Mouse (Mus musculus): Measurements from ENCODE around the gene Cyb561d1. TPM values are rescaled to one million over a fixed set of nuclear protein-coding genes. Genes with fewer than 3 reads are reported as not detected.
A peak's percentile ranks its signal among the peaks of the same experiment; 100 is the strongest.

Cyb561d1 gene
- polyA plus RNA-seq, 1 experiment from 2014 or later = 2.9 TPM

DNA sequence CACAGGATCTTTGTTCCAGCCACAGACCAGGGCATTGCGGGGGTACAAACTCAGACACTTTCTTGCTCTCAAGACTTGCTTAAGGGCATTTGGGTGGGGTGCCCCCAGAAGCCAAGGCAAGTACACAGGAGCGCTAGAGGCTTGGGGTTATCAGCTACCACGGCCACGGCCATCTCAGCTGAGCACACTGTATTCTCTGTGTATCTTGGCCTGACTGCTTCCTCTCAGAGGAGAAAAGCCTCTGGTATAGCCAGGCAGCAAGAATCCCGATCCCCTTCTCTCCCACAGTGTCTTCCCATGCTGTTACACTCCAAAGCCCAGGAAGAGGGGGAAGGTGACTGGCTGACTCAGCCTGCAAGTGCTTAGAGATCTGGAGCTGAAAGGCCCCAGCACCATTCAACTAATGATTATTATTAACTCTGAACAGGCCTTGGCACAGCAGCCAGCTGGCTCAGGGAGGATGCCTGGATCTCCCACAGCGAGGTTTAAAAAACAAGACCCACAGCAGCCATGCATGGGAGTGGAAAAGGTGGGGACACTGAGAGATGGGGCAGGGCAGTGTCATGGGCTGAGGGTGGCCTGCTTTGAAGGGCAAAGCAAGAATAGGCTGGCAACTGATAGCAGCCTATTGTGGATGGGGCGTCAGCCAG, 4.9 kb downstream of the Cyb561d1 start:
- peak overlapping the region; percentile 26; the same call in 1 of the 2 replicates for H3K9ac ChIP-seq (ENCODE audit: low read length)
- peaks cover 18% of the 10 kb centered on the region for H3K4me1 ChIP-seq (ENCODE audit: control insufficient read depth, insufficient read depth, low read length)
- H3K27me3 ChIP-seq (replicated peaks; ENCODE audit: control insufficient read depth, insufficient read depth, low read length) = no peaks in the 10 kb centered on the region
- 56% methylated on average over 7 of the region's 7 CpGs for WGBS
- ATAC-seq = peak; percentile 24
- H3K36me3 ChIP-seq (ENCODE audit: control insufficient read depth, insufficient read depth, low read length) = peaks cover 21% of the 10 kb centered on the region
- H3K4me3 ChIP-seq (ENCODE audit: low read depth, low read length) = no peak overlapping the region
- no peaks in the 10 kb centered on the region for H3K9me3 ChIP-seq (replicated peaks; ENCODE audit: control insufficient read depth, low read length)
- DNase-seq (ENCODE audit: low spot score) = peak; percentile 73
- H3K4me2 ChIP-seq (ENCODE audit: low read length) = no peak overlapping the region
- peak overlapping the region; percentile 75 for H3K27ac ChIP-seq (ENCODE audit: low read depth, low read length)

- no peak overlapping the region for H3K4me3 ChIP-seq (ENCODE audit: low read depth, low read length)
- no peak overlapping the region for H3K4me2 ChIP-seq (ENCODE audit: low read length)
- DNase-seq (ENCODE audit: low spot score) = no peak
- peaks cover 23% of the 10 kb centered on the region for H3K36me3 ChIP-seq (ENCODE audit: control insufficient read depth, insufficient read depth, low read length)
- no peak for ATAC-seq
- WGBS = 92% methylated on average over 4 of the region's 4 CpGs
- no peaks in the 10 kb centered on the region for H3K9me3 ChIP-seq (replicated peaks; ENCODE audit: control insufficient read depth, low read length)
- H3K9ac ChIP-seq (ENCODE audit: low read length) = no peak overlapping the region
- H3K27ac ChIP-seq (ENCODE audit: low read depth, low read length) = peak overlapping the region; percentile 75; the same call in 1 of the 2 replicates
- H3K4me1 ChIP-seq (ENCODE audit: control insufficient read depth, insufficient read depth, low read length) = peaks cover 17% of the 10 kb centered on the region
- H3K27me3 ChIP-seq (replicated peaks; ENCODE audit: control insufficient read depth, insufficient read depth, low read length) = no peaks in the 10 kb centered on the region
Measured at GRCm38 (mm10) chr3:108195287-108195686, 5.7 kb downstream of the Cyb561d1 start.

GRCm38 (mm10) chr3:108193686-108194085, 7.3 kb downstream of the Cyb561d1 start:
- H3K27ac ChIP-seq (ENCODE audit: low read depth, low read length) = no peak overlapping the region
- H3K36me3 ChIP-seq (ENCODE audit: control insufficient read depth, insufficient read depth, low read length) = peaks cover 17% of the 10 kb centered on the region; the same call in 1 of the 2 replicates
- H3K27me3 ChIP-seq (replicated peaks; ENCODE audit: control insufficient read depth, insufficient read depth, low read length) = no peaks in the 10 kb centered on the region
- H3K9me3 ChIP-seq (replicated peaks; ENCODE audit: control insufficient read depth, low read length) = no peaks in the 10 kb centered on the region
- peaks cover 17% of the 10 kb centered on the region for H3K4me1 ChIP-seq (ENCODE audit: control insufficient read depth, insufficient read depth, low read length)
- WGBS = 83% methylated on average over 4 of the region's 4 CpGs
- H3K4me2 ChIP-seq (ENCODE audit: low read length) = no peak overlapping the region
- no peak for DNase-seq (ENCODE audit: low spot score)
- H3K4me3 ChIP-seq (ENCODE audit: low read depth, low read length) = no peak overlapping the region
- ATAC-seq = no peak
- H3K9ac ChIP-seq (ENCODE audit: low read length) = no peak overlapping the region

DNA sequence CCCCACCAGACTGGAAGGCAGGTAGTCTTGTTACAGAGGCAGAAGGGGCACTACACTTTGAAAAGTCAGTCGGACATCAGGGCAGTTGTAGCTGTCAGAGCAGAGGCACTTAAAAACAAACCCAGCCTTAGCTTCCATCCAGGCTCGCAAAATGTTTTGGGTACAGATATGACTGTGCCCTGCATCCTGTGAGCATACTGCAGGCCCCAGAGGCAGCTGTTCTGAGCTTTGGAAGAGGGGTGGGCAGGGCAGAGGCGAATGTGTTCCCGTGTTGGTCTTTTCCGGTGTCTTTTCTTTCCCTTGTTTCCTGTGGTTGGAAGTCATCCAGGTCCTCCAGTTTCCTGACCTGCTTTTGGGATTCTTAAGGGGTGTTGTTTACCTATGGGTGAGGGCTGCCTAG, 11.1 kb downstream of the Cyb561d1 start:
- H3K27me3 ChIP-seq (replicated peaks; ENCODE audit: control insufficient read depth, insufficient read depth, low read length) = no peaks in the 10 kb centered on the region
- peaks cover 16% of the 10 kb centered on the region; the same call in 1 of the 2 replicates for H3K36me3 ChIP-seq (ENCODE audit: control insufficient read depth, insufficient read depth, low read length)
- H3K9me3 ChIP-seq (replicated peaks; ENCODE audit: control insufficient read depth, low read length) = no peaks in the 10 kb centered on the region
- DNase-seq (ENCODE audit: low spot score) (no peak), ATAC-seq (no peak)
- H3K4me2 ChIP-seq (ENCODE audit: low read length) = no peak overlapping the region
- H3K27ac ChIP-seq (ENCODE audit: low read depth, low read length) = no peak overlapping the region
- WGBS = 72% methylated on average over 5 of the region's 5 CpGs
- H3K4me1 ChIP-seq (ENCODE audit: control insufficient read depth, insufficient read depth, low read length) = 0 out of 2 replicates have a peak, but pooled peaks cover 7% of the 10 kb centered on the region
- H3K4me3 ChIP-seq (ENCODE audit: low read depth, low read length) = no peak overlapping the region
- H3K9ac ChIP-seq (ENCODE audit: low read length) = no peak overlapping the region

DNA sequence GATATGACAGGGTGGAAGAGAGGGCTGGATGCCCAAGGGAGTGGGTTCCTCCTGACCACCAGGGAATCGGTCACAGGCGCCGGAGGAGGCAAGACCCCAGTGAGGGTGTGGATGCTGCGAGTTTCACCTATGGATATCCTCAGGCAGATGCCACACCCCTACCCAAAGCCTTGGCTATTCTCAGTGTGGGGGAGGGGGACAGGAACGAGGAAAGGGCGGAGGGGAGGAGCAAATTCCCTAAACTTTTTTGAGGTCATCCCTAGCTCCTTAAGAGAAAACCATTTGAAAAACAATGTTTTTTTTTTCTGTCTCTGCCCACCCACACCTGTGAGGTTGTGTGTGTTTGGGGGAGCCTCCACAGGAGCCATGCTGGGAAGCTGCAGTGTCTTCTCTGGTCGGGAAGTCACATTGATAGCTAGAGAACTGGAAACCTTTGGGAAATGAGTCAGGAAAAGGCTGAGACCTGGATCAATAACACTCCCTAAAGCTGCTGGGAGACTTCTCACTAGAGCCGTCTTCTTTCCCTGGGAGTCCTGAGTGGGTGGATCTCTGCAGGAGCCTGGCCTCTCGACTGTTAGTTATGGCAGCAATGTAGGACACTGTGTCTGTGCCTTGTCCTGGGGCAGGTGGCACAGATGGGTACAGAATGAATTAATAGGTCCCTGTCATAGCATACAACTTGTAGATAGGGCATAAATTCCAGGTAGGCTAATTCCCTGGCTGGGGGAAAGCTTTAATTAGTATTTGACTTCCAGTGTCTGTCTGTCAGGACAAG, 12.1 kb downstream of the Cyb561d1 start:
- Histone ChIP-seq H3K9ac (ENCODE audit: low read length) (no peak overlapping the region), H3K4me3 (ENCODE audit: low read depth, low read length) (no peak overlapping the region), H3K36me3 (ENCODE audit: control insufficient read depth, insufficient read depth, low read length) (peaks cover 16% of the 10 kb centered on the region; the same call in 1 of the 2 replicates), H3K4me1 (ENCODE audit: control insufficient read depth, insufficient read depth, low read length) (0 out of 2 replicates have a peak, but pooled peaks cover 7% of the 10 kb centered on the region), H3K27me3 (replicated peaks; ENCODE audit: control insufficient read depth, insufficient read depth, low read length) (no peaks in the 10 kb centered on the region), H3K27ac (ENCODE audit: low read depth, low read length) (no peak overlapping the region), H3K9me3 (replicated peaks; ENCODE audit: control insufficient read depth, low read length) (no peaks in the 10 kb centered on the region), H3K4me2 (ENCODE audit: low read length) (no peak overlapping the region)
- ATAC-seq = no peak
- WGBS = 78% methylated on average over 9 of the region's 9 CpGs
- no peak for DNase-seq (ENCODE audit: low spot score)

DNA sequence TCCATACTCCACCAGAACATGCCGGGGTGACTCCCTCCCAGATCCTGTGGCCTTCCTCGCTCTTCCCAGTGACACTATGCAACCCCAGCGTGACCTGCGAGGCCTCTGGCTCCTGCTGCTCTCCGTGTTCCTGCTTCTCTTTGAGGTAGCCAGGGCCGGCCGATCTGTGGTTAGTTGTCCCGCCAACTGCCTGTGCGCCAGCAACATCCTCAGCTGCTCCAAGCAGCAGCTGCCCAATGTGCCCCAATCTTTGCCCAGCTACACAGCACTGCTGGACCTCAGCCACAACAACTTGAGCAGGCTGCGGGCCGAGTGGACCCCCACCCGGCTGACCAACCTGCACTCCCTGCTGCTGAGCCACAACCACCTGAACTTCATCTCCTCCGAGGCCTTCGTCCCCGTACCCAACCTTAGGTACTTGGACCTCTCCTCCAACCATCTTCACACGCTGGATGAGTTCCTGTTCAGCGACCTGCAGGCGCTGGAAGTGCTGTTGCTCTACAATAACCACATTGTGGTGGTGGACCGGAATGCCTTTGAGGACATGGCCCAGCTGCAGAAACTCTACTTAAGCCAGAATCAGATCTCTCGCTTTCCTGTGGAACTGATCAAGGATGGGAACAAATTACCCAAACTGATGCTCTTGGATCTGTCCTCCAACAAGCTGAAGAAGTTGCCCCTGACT, 13.8 kb downstream of the Cyb561d1 start:
- H3K9ac ChIP-seq (ENCODE audit: low read length) = peak overlapping the region; percentile 82
- peaks cover 13% of the 10 kb centered on the region; the same call in 1 of the 2 replicates for H3K36me3 ChIP-seq (ENCODE audit: control insufficient read depth, insufficient read depth, low read length)
- 63% methylated on average over 20 of the region's 20 CpGs for WGBS
- H3K4me1 ChIP-seq (ENCODE audit: control insufficient read depth, insufficient read depth, low read length) = 0 out of 2 replicates have a peak, but pooled peaks cover 7% of the 10 kb centered on the region
- H3K27ac ChIP-seq (ENCODE audit: low read depth, low read length) = no peak overlapping the region
- no peaks in the 10 kb centered on the region for H3K27me3 ChIP-seq (replicated peaks; ENCODE audit: control insufficient read depth, insufficient read depth, low read length)
- H3K9me3 ChIP-seq (replicated peaks; ENCODE audit: control insufficient read depth, low read length) = no peaks in the 10 kb centered on the region
- peak overlapping the region; percentile 83 for H3K4me2 ChIP-seq (ENCODE audit: low read length)
- DNase-seq (ENCODE audit: low spot score) (no peak), ATAC-seq (peak; percentile 8; the same call in 1 of the 2 replicates)
- H3K4me3 ChIP-seq (ENCODE audit: low read depth, low read length) = peak overlapping the region; percentile 72

DNA sequence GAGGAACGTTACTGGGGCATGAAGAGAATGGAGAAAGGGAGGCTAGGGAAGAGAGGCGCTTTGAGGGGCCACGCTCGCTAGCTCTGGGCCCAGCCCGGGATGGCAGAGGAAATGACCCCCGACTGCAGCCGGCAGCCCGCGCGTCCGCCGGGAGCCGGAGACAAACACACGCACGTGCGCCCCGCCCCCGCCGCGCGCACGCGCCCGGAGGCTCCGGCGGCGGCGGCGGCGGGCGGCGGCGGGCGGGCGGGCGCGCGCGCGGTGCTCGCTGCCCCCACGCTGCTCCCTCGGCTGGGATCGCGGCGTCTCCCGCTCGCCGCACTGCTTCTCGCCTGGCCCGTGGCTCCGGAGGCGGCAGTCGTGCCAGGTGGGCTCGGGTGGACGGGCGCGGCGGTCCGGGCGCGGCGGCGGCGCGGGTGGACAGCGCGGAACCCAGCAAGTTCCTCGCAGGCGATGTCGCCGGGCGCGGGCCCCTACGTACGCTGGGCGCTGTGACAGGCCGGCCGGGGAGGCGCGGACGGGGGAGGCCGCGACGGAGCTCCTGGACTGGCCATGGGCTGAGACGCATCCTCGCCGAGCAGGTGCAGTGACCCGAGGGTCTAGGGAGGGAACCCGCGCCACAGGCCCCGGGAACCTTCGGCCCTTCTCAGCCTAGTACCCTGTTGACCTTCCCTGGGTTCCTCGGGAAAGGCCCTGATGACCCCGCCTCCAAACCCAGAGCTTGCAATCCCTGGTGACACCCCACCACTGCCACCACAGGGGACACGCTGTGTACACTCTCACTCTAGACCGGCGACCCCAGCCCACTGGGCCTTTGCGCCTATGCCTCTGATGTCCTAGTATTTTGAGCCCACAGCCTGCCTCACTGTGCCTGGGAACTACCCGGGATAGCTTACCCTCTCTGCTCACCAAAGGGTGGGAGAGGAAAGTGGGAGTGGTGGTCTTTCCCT, 14.6 kb downstream of the Cyb561d1 start, which contains the start of gene Amigo1:
TSS of gene Amigo1 (plus strand) at position 238 of the 950 bp plus-strand sequence.
- ATAC-seq = peak; percentile 73
- peak; percentile 64 for DNase-seq (ENCODE audit: low spot score)
- H3K9me3 ChIP-seq (replicated peaks; ENCODE audit: control insufficient read depth, low read length) = no peaks in the 10 kb centered on the region
- WGBS = under 1% methylated on average over 59 of the region's 100 CpGs
- H3K36me3 ChIP-seq (ENCODE audit: control insufficient read depth, insufficient read depth, low read length) = peaks cover 10% of the 10 kb centered on the region; the same call in 1 of the 2 replicates
- peak within 1 kb of the TSS; percentile 83 for H3K4me2 ChIP-seq (ENCODE audit: low read length)
- H3K27me3 ChIP-seq (replicated peaks; ENCODE audit: control insufficient read depth, insufficient read depth, low read length) = no peaks in the 10 kb centered on the region
- peak within 1 kb of the TSS; percentile 72 for H3K4me3 ChIP-seq (ENCODE audit: low read depth, low read length)
- peak within 1 kb of the TSS; percentile 82 for H3K9ac ChIP-seq (ENCODE audit: low read length)
- 0 out of 2 replicates have a peak, but pooled peaks cover 7% of the 10 kb centered on the region for H3K4me1 ChIP-seq (ENCODE audit: control insufficient read depth, insufficient read depth, low read length)
- H3K27ac ChIP-seq (ENCODE audit: low read depth, low read length) = peak within 1 kb of the TSS; percentile 60; the same call in 1 of the 2 replicates

All from forebrain, embryonic 14.5 days (tissue).